Mouse (Mus musculus) liver, embryonic 16.5 days (tissue): Measurements from ENCODE around the gene Mrc2. TPM values are rescaled to one million over a fixed set of nuclear protein-coding genes. Genes with fewer than 3 reads are reported as not detected.

Source experiments
- ATAC-seq: fragments of 200-750 bp; cut with Nextera tagmentation; 2 replicates; pipeline ENCODE4 v1.8.0; 2017; ENCODE audit warnings: low read depth, mild to moderate bottlenecking, moderate number of reproducible peaks, moderate library complexity
- H3K27ac ChIP-seq: fragments of 300-500 bp; sonication (generic); 2 replicates; pipeline ENCODE4 v1.5.1; 2014; ENCODE audit warnings: mild to moderate bottlenecking, low read length
- H3K27me3 ChIP-seq: fragments of 300-500 bp; sonication (generic); 2 replicates; pipeline ENCODE4 v1.6.1; 2014; ENCODE audit warnings: low read depth, low read length, mixed read lengths; ENCODE audit not compliant: control insufficient read depth, insufficient read depth
- H3K36me3 ChIP-seq: fragments of 300-500 bp; sonication (generic); 2 replicates; pipeline ENCODE4 v1.6.1; 2014; ENCODE audit warnings: mild to moderate bottlenecking; ENCODE audit not compliant: control insufficient read depth, insufficient read depth
- H3K4me1 ChIP-seq: fragments of 300-500 bp; sonication (generic); 2 replicates; pipeline ENCODE4 v1.6.1; 2014; ENCODE audit warnings: low read depth, low read length, mixed read lengths; ENCODE audit not compliant: control insufficient read depth
- H3K4me2 ChIP-seq: fragments of 300-500 bp; sonication (generic); 2 replicates; pipeline ENCODE4 v1.6.1; 2014; ENCODE audit warnings: low read depth, low read length, mixed read lengths
- H3K4me3 ChIP-seq: fragments of 300-500 bp; sonication (generic); 2 replicates; pipeline ENCODE4 v1.5.1; 2014; ENCODE audit warnings: low read depth, mild to moderate bottlenecking, low read length
- H3K9ac ChIP-seq: fragments of 300-500 bp; sonication (generic); 2 replicates; pipeline ENCODE4 v1.6.1; 2014; ENCODE audit warnings: low read depth, low read length
- H3K9me3 ChIP-seq: fragments of 300-500 bp; sonication (generic); replicated peaks from 2 replicates; pipeline ENCODE4 v1.6.1; 2016; ENCODE audit warnings: low read length; ENCODE audit not compliant: control insufficient read depth
- WGBS: fragments of 180-500 bp; shearing (Covaris S2); extraction: QIAGEN DNeasy Blood & Tissue Kit; methylation state at CpG from one replicate; pipeline ENCODE4 v1.1.7; 2014; ENCODE audit not compliant: insufficient replicate concordance; 5-methylcytosine and 5-hydroxymethylcytosine counted together
- polyA plus RNA-seq: library from polyadenylated mRNA; unstranded; fragments of >200 nt; fragmentation: Nextera tagmentation; extraction: Ambion mirVana; gene quantifications from 2 replicates; pipeline ENCODE4 v1.2.1, GENCODE M21; 2015

Gene Mrc2
- polyA plus RNA-seq, 1 experiment from 2014 or later = 0.63 TPM

GRCm38 (mm10) chr11:105333867-105334670, 41.6 kb downstream of the Mrc2 start:
- Histone ChIP-seq H3K4me1 (no peaks in the 10 kb centered on the region), H3K27me3 (no peaks in the 10 kb centered on the region), H3K27ac (no peak overlapping the region), H3K4me3 (no peak overlapping the region), H3K36me3 (no peaks in the 10 kb centered on the region), H3K4me2 (no peak overlapping the region), H3K9ac (no peak overlapping the region), H3K9me3 (no peaks in the 10 kb centered on the region)
- 48% methylated on average over 8 of the region's 8 CpGs for WGBS
- ATAC-seq = no peak

GRCm38 (mm10) chr11:105338596-105339390, 46.4 kb downstream of the Mrc2 start:
- Histone ChIP-seq H3K36me3 (no peaks in the 10 kb centered on the region), H3K4me3 (no peak overlapping the region), H3K27ac (no peak overlapping the region), H3K27me3 (no peaks in the 10 kb centered on the region), H3K9ac (no peak overlapping the region), H3K4me1 (no peaks in the 10 kb centered on the region), H3K9me3 (no peaks in the 10 kb centered on the region), H3K4me2 (no peak overlapping the region)
- WGBS = 68% methylated on average over 12 of the region's 12 CpGs
- ATAC-seq = no peak

GRCm38 (mm10) chr11:105345284-105345683, 52.8 kb downstream of the Mrc2 start:
- Histone ChIP-seq H3K4me2 (no peak overlapping the region), H3K27me3 (no peaks in the 10 kb centered on the region), H3K9me3 (no peaks in the 10 kb centered on the region), H3K36me3 (no peaks in the 10 kb centered on the region), H3K9ac (no peak overlapping the region), H3K4me1 (peaks cover 10% of the 10 kb centered on the region), H3K27ac (no peak overlapping the region), H3K4me3 (no peak overlapping the region)
- WGBS = 45% methylated on average over 2 of the region's 2 CpGs
- ATAC-seq = no peak

GRCm38 (mm10) chr11:105347162-105348161, 55.0 kb downstream of the Mrc2 start:
- peaks cover 11% of the 10 kb centered on the region for H3K4me1 ChIP-seq
- H3K4me3 ChIP-seq = no peak overlapping the region
- 47% methylated on average over 28 of the region's 28 CpGs for WGBS
- no peak overlapping the region for H3K4me2 ChIP-seq
- no peak overlapping the region for H3K27ac ChIP-seq
- no peaks in the 10 kb centered on the region for H3K36me3 ChIP-seq
- H3K9me3 ChIP-seq = no peaks in the 10 kb centered on the region
- no peak overlapping the region for H3K9ac ChIP-seq
- ATAC-seq = peak; percentile 54; the same call in 1 of the 2 replicates
- no peaks in the 10 kb centered on the region for H3K27me3 ChIP-seq

GRCm38 (mm10) chr11:105348495-105348982, 56.1 kb downstream of the Mrc2 start:
- no peaks in the 10 kb centered on the region; the same call in 1 of the 2 replicates for H3K27me3 ChIP-seq
- H3K4me3 ChIP-seq = no peak overlapping the region
- H3K4me1 ChIP-seq = peaks cover 20% of the 10 kb centered on the region
- H3K36me3 ChIP-seq = no peaks in the 10 kb centered on the region
- no peak overlapping the region for H3K9ac ChIP-seq
- WGBS = 81% methylated on average over 9 of the region's 9 CpGs
- H3K9me3 ChIP-seq = no peaks in the 10 kb centered on the region
- no peak overlapping the region for H3K27ac ChIP-seq
- H3K4me2 ChIP-seq = no peak overlapping the region
- no peak for ATAC-seq

GRCm38 (mm10) chr11:105349780-105350324, 57.4 kb downstream of the Mrc2 start:
- Histone ChIP-seq H3K4me2 (peak overlapping the region; percentile 26), H3K27ac (no peak overlapping the region), H3K9ac (no peak overlapping the region), H3K4me3 (no peak overlapping the region), H3K36me3 (no peaks in the 10 kb centered on the region), H3K27me3 (no peaks in the 10 kb centered on the region; the same call in 1 of the 2 replicates), H3K9me3 (no peaks in the 10 kb centered on the region), H3K4me1 (peaks cover 20% of the 10 kb centered on the region)
- peak; percentile 53 for ATAC-seq
- 64% methylated on average over 19 of the region's 19 CpGs for WGBS

- no peaks in the 10 kb centered on the region; the same call in 1 of the 2 replicates for H3K27me3 ChIP-seq
- no peak overlapping the region for H3K4me3 ChIP-seq
- no peak overlapping the region for H3K9ac ChIP-seq
- 73% methylated on average over 7 of the region's 7 CpGs for WGBS
- no peaks in the 10 kb centered on the region for H3K36me3 ChIP-seq
- H3K4me2 ChIP-seq = no peak overlapping the region
- peaks cover 20% of the 10 kb centered on the region for H3K4me1 ChIP-seq
- no peaks in the 10 kb centered on the region for H3K9me3 ChIP-seq
- no peak for ATAC-seq
- H3K27ac ChIP-seq = no peak overlapping the region
These were observed 58.2 kb downstream of the Mrc2 start for GRCm38 (mm10) chr11:105350643-105351042.

GRCm38 (mm10) chr11:105352152-105352551, 59.7 kb downstream of the Mrc2 start:
- no peak overlapping the region for H3K27ac ChIP-seq
- no peak overlapping the region for H3K4me3 ChIP-seq
- no peak overlapping the region for H3K9ac ChIP-seq
- H3K4me1 ChIP-seq = peaks cover 20% of the 10 kb centered on the region
- H3K36me3 ChIP-seq = no peaks in the 10 kb centered on the region
- no peak overlapping the region for H3K4me2 ChIP-seq
- no peaks in the 10 kb centered on the region; the same call in 1 of the 2 replicates for H3K27me3 ChIP-seq
- ATAC-seq = no peak
- WGBS = 62% methylated on average over 8 of the region's 8 CpGs
- no peaks in the 10 kb centered on the region for H3K9me3 ChIP-seq
